Mouse (Mus musculus) testis, adult 2 months (tissue): ENCODE measurements around the gene Ing5.

Experiments used
- CTCF ChIP-seq: fragments of 200-500 bp; IDR thresholded peaks from 2 replicates; pipeline ENCODE4 v1.5.1; 2012; ENCODE audit warnings: low read depth, mild to moderate bottlenecking, inconsistent platforms, low read length, moderate library complexity; ENCODE audit not compliant: control insufficient read depth, insufficient read depth, insufficient replicate concordance
- POLR2A ChIP-seq: fragments of 200-500 bp; IDR thresholded peaks from 2 replicates; pipeline ENCODE4 v1.6.1; 2012; ENCODE audit warnings: low read depth, mild to moderate bottlenecking, inconsistent platforms, low read length, moderate library complexity; ENCODE audit not compliant: control insufficient read depth

DNA sequence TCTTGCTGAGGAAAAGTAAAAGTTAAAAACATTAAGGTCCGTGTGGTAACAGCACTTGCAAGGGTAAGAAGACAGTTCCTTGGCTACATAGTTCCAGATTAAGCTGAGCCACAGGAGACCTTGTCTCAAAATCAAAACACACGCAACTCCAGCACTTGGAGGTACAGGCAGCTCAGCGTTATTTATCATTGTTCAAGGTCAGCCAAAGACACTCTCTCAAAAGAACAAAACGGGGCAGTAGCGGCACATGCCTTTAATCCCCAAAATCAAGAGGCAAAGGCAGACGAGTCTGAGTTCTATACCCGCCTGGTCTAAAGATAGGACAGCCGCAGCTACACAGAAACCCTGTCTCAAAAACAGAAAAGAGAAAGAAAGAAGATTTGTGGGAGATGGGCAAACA lies 7.9 kb upstream of the Ing5 start:
- TF ChIP-seq POLR2A (no peak), CTCF (no peak)
